Mouse (Mus musculus): ENCODE data around the gene Trarg1. TPM values are rescaled to one million over a fixed set of nuclear protein-coding genes. Genes with fewer than 3 reads are reported as not detected.
A peak's percentile ranks its signal among the peaks of the same experiment; 100 is the strongest.

Gene Trarg1
- polyA plus RNA-seq, 1 experiment from 2014 or later: 0.04 TPM

DNA sequence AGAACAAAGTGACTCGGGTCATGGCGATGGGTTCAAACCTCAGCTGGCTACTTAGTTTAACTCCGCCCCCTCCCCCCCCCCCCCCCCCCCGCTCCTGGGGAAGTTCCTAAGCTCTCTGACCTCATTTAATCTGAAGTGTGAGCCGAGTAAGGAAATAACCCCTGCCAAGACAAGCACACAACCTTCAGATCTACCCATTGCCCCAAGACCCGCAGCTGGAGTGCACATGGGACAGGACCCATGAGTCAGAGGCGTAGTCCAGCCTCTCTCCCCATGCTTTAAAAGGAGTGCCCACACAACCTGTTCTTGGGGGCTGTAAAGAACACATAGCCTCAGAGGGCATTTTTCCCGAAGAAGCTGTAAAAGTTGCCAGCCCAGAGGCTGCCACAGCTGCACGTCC lies 20.0 kb downstream of the Trarg1 start:
- Histone ChIP-seq H3K27me3 (ENCODE audit: insufficient read depth, poor library complexity, severe bottlenecking) (peaks cover 22% of the 10 kb centered on the region; the same call in 1 of the 2 replicates), H3K4me1 (peaks cover 9% of the 10 kb centered on the region; the same call in 1 of the 2 replicates), H3K36me3 (no peaks in the 10 kb centered on the region), H3K4me3 (peak overlapping the region; percentile 25), H3K9me3 (no peaks in the 10 kb centered on the region), H3K27ac (no peak overlapping the region)
- 49% methylated on average over 9 of the region's 9 CpGs for WGBS
- DNase-seq (ENCODE audit: low spot score): no peak

DNA sequence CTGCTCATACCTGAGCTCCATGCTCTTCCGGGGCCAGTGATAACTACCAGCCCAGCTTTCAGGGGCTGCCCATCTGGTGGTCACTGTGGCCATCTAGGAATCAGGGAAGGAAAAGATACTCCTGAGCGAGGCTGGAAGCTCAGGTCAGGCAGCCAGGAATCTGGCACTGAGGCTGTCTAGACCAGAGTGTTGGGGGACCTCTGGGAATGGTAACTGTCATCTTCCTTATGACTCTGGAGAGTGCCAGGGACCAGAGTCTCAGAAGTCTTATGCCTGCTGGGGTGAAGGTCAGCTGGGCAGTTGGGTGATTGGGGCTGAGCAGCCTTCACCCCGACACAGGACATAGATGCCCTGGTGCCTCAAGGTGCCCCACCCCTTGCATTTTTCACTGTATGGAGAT lies 28.0 kb downstream of the Trarg1 start:
- DNase-seq (ENCODE audit: low spot score): no peak
- 73% methylated on average over 3 of the region's 3 CpGs for WGBS
- Histone ChIP-seq H3K36me3 (no peaks in the 10 kb centered on the region), H3K4me1 (peaks cover 20% of the 10 kb centered on the region), H3K27ac (no peak overlapping the region), H3K27me3 (ENCODE audit: insufficient read depth, poor library complexity, severe bottlenecking) (0 out of 2 replicates have a peak, but pooled peaks cover 4% of the 10 kb centered on the region), H3K9me3 (no peaks in the 10 kb centered on the region), H3K4me3 (no peak overlapping the region)

DNA sequence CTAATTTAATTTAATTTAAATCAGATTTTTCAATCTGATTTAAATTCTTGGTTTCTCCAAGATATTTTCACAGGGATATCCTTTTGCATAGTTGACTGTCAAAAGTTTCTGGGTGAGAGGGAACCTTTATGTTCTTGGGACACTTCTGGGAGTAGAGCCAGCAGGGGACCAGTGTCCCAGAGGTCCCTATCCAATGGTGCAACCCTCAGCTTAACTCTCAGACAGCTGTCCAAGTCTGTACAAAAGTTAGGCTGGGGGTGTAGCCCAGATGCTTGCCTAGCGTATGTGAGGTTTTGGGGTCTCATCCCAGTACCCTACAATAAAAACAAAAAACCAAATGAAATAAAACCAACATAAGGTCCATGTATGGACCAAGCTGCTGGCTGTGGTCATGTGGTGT lies 28.5 kb downstream of the Trarg1 start:
- H3K27me3 ChIP-seq (ENCODE audit: insufficient read depth, poor library complexity, severe bottlenecking): 0 out of 2 replicates have a peak, but pooled peaks cover 4% of the 10 kb centered on the region
- no peak overlapping the region for H3K4me3 ChIP-seq
- WGBS: 97% methylated on average over 1 of the region's 1 CpGs
- no peak overlapping the region for H3K27ac ChIP-seq
- peaks cover 20% of the 10 kb centered on the region for H3K4me1 ChIP-seq
- DNase-seq (ENCODE audit: low spot score): no peak
- H3K36me3 ChIP-seq: no peaks in the 10 kb centered on the region
- H3K9me3 ChIP-seq: no peaks in the 10 kb centered on the region

DNA sequence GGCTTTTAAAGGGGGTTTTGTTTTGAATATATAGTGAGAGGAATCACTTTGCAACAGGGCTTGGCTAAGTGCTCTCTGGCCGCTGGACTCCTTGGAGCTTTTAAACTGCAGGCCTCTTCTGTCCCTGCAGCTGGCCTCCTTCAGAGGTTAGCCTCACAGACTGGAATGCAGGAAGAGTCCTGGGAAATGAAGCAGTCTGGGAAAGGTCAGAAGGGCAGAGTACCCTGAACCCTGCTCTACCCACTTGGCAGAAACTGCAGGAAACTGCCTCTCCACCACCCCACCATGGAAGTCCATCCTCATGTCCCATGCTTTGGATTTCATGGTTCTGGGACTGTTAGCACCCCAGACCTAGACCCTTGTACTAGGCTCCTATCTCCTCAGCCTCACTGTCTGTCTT lies 29.3 kb downstream of the Trarg1 start:
- WGBS: 30% methylated on average over 1 of the region's 1 CpGs
- Histone ChIP-seq H3K27me3 (ENCODE audit: insufficient read depth, poor library complexity, severe bottlenecking) (0 out of 2 replicates have a peak, but pooled peaks cover 8% of the 10 kb centered on the region), H3K36me3 (no peaks in the 10 kb centered on the region), H3K9me3 (no peaks in the 10 kb centered on the region), H3K4me3 (no peak overlapping the region), H3K4me1 (peaks cover 20% of the 10 kb centered on the region), H3K27ac (0 out of 2 replicates have a peak overlapping the region, but pooled peaks have one; percentile 36)
- DNase-seq (ENCODE audit: low spot score): no peak

DNA sequence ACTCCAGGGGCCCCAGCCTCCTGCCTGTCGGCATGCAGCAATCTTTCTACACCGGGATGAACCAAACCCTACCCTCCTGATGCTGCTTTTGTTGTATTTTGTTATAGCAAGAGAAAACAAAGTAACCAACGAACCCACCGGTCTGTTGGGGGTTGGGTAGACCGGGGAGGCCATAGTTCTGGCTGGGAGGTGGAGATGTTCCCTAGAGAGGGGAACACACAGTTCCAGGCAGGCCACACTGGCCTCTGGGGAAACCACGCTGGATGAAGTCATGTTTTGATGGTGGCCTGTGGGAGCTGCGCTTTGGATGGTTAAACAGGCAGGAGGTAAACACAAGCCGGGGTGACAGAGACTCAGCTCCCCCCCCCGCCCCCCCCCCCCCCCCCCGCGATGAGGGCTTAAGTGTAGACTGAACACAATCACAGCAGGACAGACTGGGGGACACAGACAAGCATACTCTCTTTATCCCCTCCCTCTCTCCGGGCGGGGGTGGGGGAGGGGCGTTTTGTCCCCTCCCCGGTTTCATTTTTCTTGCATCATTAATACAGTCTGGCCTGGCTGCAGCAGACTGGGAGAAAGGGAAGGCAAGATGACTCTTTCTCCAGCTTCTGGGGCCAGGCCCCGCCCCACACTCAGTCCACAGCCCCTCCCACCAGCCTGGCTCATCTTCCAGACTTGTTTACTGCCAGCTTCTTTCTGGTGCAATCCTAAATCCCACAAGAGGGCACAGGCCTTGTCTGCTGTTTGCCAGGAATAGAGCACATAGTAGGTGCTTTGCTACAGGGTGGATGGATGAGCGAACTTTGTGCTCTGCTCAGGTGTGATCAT lies 30.2 kb downstream of the Trarg1 start:
- no peak for DNase-seq (ENCODE audit: low spot score)
- H3K36me3 ChIP-seq: no peaks in the 10 kb centered on the region
- no peaks in the 10 kb centered on the region for H3K9me3 ChIP-seq
- WGBS: 28% methylated on average over 13 of the region's 17 CpGs
- H3K4me3 ChIP-seq: no peak overlapping the region
- peaks cover 20% of the 10 kb centered on the region for H3K4me1 ChIP-seq
- 0 out of 2 replicates have a peak, but pooled peaks cover 5% of the 10 kb centered on the region for H3K27me3 ChIP-seq (ENCODE audit: insufficient read depth, poor library complexity, severe bottlenecking)
- peak overlapping the region; percentile 36; the same call in 1 of the 2 replicates for H3K27ac ChIP-seq

DNA sequence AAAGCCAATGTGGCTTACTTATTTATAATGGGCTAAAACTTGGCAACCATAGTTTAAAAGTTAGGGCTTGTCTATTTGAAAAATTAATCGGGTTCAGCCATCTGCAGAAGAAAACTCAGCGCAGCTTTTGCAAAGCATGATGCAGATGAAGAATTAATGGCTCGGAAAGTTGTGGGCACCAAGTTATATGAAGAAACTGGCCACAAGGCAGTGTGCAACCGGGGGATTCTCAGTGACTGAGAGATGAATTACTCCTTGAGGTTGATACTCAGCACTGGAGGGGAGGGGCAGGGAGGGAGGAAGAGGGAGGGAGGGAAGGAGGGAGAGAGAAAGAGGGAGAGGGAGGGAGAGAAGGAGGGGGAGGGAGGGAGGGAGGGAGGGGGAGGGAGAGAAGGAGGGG lies 37.4 kb downstream of the Trarg1 start:
- H3K9me3 ChIP-seq: no peaks in the 10 kb centered on the region
- H3K4me3 ChIP-seq: no peak overlapping the region
- H3K36me3 ChIP-seq: no peaks in the 10 kb centered on the region
- DNase-seq (ENCODE audit: low spot score): no peak
- no peak overlapping the region for H3K27ac ChIP-seq
- 0 out of 2 replicates have a peak, but pooled peaks cover 5% of the 10 kb centered on the region for H3K27me3 ChIP-seq (ENCODE audit: insufficient read depth, poor library complexity, severe bottlenecking)
- WGBS: 76% methylated on average over 4 of the region's 4 CpGs
- no peaks in the 10 kb centered on the region for H3K4me1 ChIP-seq

DNA sequence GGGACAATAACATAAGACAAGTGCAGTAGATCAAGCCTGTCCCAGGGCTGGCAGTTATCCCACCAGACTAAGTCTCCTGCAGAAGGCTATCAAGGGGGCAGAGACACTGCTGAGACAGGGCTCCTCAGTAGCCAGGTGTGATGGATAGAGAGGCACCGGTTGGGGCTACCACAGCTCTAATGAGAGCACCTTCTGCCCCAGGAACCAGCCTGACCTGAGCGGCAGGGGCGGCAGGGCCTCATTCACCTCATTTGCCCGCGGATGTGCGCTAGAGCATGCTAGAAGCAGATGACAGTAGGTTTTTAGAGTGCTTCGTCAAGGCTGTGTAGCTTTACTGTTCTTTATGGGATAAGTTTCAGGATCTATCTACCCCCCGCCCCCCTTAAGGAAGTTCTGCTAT lies 44.3 kb downstream of the Trarg1 start:
- peaks cover 15% of the 10 kb centered on the region for H3K36me3 ChIP-seq
- no peaks in the 10 kb centered on the region for H3K4me1 ChIP-seq
- no peak for DNase-seq (ENCODE audit: low spot score)
- no peak overlapping the region for H3K4me3 ChIP-seq
- no peaks in the 10 kb centered on the region for H3K9me3 ChIP-seq
- 79% methylated on average over 8 of the region's 8 CpGs for WGBS
- H3K27ac ChIP-seq: no peak overlapping the region
- no peaks in the 10 kb centered on the region for H3K27me3 ChIP-seq (ENCODE audit: insufficient read depth, poor library complexity, severe bottlenecking)

DNA sequence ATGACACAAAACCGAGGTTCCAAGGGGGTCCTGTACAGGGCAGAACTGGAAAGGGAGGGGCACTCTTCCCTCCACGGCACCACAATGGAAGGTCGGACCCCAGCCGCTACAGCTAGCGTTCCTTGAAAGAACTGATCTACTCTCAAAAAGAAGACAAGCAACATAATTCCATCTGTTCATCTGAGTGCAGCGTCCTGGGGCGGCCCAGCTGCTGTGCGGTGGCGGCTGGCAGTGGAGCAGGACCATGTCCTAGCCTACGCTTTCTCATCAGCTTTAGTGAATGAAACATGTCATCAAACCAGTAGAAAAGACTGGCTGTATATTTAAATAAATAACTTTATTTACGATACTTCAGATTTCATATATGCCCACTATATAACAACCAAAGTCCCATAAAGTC lies 48.5 kb downstream of the Trarg1 start:
- H3K36me3 ChIP-seq: peaks cover 50% of the 10 kb centered on the region
- no peak overlapping the region for H3K4me3 ChIP-seq
- H3K27me3 ChIP-seq (ENCODE audit: insufficient read depth, poor library complexity, severe bottlenecking): no peaks in the 10 kb centered on the region
- H3K4me1 ChIP-seq: no peaks in the 10 kb centered on the region
- H3K9me3 ChIP-seq: no peaks in the 10 kb centered on the region
- WGBS: 92% methylated on average over 11 of the region's 11 CpGs
- H3K27ac ChIP-seq: no peak overlapping the region
- no peak for DNase-seq (ENCODE audit: low spot score)

DNA sequence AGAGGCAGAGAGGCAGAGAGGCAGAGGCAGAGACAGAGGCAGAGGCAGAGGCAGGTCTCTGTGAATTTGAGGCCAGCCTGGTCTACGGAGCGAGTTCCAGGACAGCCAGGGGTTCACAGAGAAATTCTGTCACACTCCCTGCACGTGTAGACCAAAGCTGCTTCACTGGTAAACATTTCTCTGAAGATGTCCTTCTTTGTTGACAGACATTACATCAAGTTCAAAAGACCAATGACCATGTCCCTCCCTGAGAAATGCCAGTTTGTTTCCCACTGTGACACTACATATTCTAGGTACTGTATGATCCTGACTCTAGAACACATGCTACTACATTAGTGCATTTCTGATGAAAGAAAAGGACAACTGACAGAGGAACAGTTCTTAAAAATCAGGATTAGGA lies 51.0 kb downstream of the Trarg1 start:
- DNase-seq (ENCODE audit: low spot score): no peak
- H3K27me3 ChIP-seq (ENCODE audit: insufficient read depth, poor library complexity, severe bottlenecking): no peaks in the 10 kb centered on the region
- H3K4me1 ChIP-seq: no peaks in the 10 kb centered on the region; the same call in 1 of the 2 replicates
- WGBS: 81% methylated on average over 3 of the region's 3 CpGs
- peaks cover 76% of the 10 kb centered on the region for H3K36me3 ChIP-seq
- H3K9me3 ChIP-seq: no peaks in the 10 kb centered on the region
- no peak overlapping the region for H3K4me3 ChIP-seq
- no peak overlapping the region for H3K27ac ChIP-seq

DNA sequence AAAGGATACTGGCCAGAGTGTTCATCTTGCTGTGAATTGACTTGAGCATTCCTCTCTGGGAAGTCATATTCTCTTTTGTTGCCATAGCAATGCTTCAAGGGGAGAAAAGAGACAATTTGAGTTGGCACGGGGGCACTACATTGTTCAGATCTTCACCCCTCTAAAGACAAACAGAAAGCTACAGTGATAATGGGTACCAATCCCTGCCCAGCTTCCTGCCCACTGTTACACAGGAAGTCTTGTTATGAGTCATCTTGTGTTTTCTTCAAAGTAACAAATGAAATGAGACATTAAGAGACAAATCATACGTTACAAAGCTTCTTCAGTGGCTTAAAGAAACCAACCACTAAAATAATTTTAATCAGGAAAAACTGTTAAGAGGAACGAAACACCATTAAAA lies 55.0 kb downstream of the Trarg1 start:
- H3K9me3 ChIP-seq: no peaks in the 10 kb centered on the region
- 70% methylated on average over 3 of the region's 3 CpGs for WGBS
- H3K36me3 ChIP-seq: peaks cover 71% of the 10 kb centered on the region
- DNase-seq (ENCODE audit: low spot score): no peak
- H3K27me3 ChIP-seq (ENCODE audit: insufficient read depth, poor library complexity, severe bottlenecking): no peaks in the 10 kb centered on the region
- no peak overlapping the region for H3K27ac ChIP-seq
- no peak overlapping the region for H3K4me3 ChIP-seq
- H3K4me1 ChIP-seq: no peaks in the 10 kb centered on the region; the same call in 1 of the 2 replicates

DNA sequence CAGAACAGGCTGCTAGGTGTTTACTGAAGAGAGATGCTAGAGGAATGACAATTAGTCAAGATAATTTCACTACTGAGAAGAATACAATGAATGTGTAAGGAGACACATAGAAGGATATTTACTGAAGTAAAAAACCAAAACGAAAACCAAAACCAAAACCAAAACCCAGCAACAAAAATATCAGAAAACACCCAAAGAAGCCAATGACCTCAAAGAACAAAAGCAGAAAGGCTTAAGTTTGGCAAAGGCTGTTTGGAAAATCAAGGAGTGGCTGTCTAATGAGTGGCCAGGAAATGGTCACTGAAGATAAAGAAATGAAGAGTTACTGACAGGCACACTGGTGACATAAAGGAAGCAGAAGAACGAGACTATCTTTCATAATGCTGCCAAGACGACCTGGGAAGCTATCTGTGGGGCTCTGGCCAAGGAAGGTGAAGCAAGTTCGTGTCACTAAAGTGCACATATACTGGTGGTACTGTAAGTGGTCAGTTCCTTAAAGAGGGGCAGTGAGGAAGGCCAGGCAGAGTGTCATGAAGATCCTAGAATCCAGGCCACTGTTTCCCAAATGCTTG lies 56.2 kb downstream of the Trarg1 start:
- H3K27ac ChIP-seq: no peak overlapping the region
- H3K27me3 ChIP-seq (ENCODE audit: insufficient read depth, poor library complexity, severe bottlenecking): no peaks in the 10 kb centered on the region
- no peaks in the 10 kb centered on the region; the same call in 1 of the 2 replicates for H3K4me1 ChIP-seq
- WGBS: 65% methylated on average over 4 of the region's 4 CpGs
- DNase-seq (ENCODE audit: low spot score): no peak
- H3K4me3 ChIP-seq: no peak overlapping the region
- no peaks in the 10 kb centered on the region for H3K9me3 ChIP-seq
- peaks cover 65% of the 10 kb centered on the region for H3K36me3 ChIP-seq

DNA sequence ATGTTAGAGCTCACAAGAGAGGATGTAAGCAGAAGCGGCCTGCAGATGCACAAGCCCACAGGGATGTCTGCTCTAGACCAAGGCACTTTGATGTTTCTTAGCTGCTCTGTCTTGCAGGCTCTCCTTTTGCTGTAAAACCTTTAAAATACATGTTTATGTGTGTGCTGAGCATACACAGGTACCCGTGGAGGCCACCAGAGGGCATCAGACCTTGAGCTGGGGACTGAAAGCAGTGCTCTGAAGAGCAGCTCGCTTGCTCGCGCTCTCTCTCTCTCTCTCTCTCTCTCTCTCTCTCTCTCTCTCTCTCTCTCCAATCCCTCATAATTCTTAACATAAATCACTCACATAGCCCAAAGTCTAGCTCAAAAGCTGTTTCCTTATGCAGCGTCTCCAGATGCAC lies 59.5 kb downstream of the Trarg1 start:
- Histone ChIP-seq H3K36me3 (peaks cover 66% of the 10 kb centered on the region), H3K4me1 (no peaks in the 10 kb centered on the region; the same call in 1 of the 2 replicates), H3K9me3 (no peaks in the 10 kb centered on the region), H3K27ac (no peak overlapping the region), H3K4me3 (no peak overlapping the region), H3K27me3 (ENCODE audit: insufficient read depth, poor library complexity, severe bottlenecking) (no peaks in the 10 kb centered on the region)
- DNase-seq (ENCODE audit: low spot score): no peak
- 70% methylated on average over 6 of the region's 6 CpGs for WGBS

DNA sequence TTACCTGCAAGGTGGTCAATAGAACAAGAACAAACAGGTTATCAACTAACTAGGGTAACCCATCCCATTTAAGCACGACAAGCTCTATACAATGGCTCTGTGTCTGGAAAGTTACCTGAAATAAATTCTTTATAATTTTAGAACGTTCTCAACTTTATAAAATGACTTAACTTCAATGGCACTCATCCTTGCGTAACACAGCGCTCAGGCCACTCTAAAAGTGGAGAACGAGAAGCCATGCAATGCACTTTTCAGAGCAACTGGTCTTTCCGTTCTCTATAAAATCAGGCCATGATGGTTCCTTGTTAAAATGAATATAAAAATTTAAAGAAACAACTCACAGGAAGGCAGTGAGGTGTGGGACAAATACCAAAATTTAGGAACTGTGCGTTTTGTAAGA lies 62.9 kb downstream of the Trarg1 start:
- 95% methylated on average over 7 of the region's 7 CpGs for WGBS
- Histone ChIP-seq H3K9me3 (no peaks in the 10 kb centered on the region), H3K27ac (no peak overlapping the region), H3K36me3 (peaks cover 58% of the 10 kb centered on the region), H3K4me1 (no peaks in the 10 kb centered on the region), H3K4me3 (no peak overlapping the region), H3K27me3 (ENCODE audit: insufficient read depth, poor library complexity, severe bottlenecking) (no peaks in the 10 kb centered on the region)
- DNase-seq (ENCODE audit: low spot score): no peak
